Mouse (Mus musculus) retina, postnatal 7 days (tissue): ENCODE measurements at regions not wholly inside any gene's neighbourhood (a gene's known extent, or its start where the extent isn't known, plus 50 kb on each side); places are given as distances from the start of the nearest gene placed in this dataset.

ENCODE experiments used
- DNase-seq: peaks from one replicate; pipeline ENCODE4 v3.0.0-alpha.2; 2012; ENCODE audit warnings: low read depth, low spot score

DNA sequence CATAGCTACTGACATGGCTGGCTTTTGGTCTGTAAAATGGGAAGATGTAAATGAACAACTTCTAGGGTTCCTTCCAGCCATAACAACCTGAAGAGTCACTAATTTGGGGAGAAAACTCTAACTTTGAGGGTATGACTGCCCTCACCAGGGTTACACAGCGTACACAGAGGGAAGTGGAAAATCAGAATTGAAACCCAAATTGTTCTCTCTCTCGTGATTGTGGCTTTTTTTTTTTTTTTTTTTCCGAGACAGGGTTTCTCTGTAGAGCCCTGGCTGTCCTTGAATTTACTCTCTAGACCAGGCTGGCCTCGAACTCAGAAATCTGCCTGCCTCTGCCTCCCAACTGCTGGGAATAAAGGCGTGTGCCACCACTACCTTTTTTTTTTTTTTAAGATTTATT, 80.4 kb upstream of the Pmfbp1 start:
- DNase-seq, result no peak

- DNase-seq, result no peak
Measured at GRCm38 (mm10) chr8:109415315-109415714, 78.5 kb upstream of the Pmfbp1 start.

GRCm38 (mm10) chr8:109415906-109416305, 77.9 kb upstream of the Pmfbp1 start:
- DNase-seq, result no peak

- no peak for DNase-seq
Measured at GRCm38 (mm10) chr8:109416327-109417100, 77.3 kb upstream of the Pmfbp1 start.

GRCm38 (mm10) chr8:109417222-109417621, 76.6 kb upstream of the Pmfbp1 start:
- DNase-seq, result no peak

- no peak for DNase-seq
Measured at GRCm38 (mm10) chr8:109417971-109418370, 75.9 kb upstream of the Pmfbp1 start.

DNA sequence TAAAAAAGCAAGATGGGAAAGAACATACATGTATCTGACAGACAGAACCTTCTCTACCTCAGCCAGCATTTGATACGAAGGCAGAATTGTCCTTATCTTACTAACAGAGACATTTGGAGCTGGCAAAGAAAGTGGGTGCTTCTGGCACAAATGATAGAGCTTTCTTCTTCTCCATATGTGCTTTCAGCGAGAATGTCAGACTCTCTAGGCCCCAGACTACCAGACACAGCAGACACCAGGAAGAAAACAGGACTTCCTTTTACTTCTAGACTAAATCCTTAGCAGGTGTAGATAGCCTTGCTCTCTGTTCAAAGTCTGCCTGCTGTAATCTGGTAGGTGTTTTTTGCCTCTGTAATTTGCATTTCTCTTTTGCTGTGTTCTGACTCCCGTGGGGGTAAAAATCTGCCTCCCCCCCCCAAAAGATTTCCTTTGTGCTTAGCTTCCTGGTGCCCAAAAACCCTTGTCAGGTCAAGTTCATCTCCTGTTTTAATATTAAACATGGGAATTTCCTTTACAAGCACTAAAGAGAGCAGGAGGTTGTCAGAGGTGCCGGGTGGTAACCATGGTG, 74.7 kb upstream of the Pmfbp1 start:
- no peak for DNase-seq

GRCm38 (mm10) chr8:109424004-109424403, 69.8 kb upstream of the Pmfbp1 start:
- no peak for DNase-seq

DNA sequence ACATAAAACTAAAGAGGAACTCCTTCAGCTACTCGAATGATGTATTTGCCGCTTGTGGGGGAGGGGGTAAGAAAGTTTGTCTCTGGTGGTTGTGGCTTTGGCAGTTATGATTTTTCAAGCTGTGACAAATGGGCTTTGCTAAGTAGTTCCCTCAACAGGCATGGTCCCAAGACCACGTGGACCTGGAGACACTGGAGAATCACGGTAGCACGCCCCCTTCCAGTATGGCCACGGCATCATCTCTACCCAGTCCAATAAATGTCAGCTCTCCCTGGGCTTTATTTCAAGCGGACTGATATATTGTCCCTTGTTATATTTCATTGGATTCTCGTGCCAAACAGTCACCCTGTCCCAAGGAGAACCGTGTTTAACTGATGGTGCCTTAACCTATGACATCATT, 65.3 kb upstream of the Pmfbp1 start:
- DNase-seq, result no peak

GRCm38 (mm10) chr8:109434538-109434937, 59.3 kb upstream of the Pmfbp1 start:
- DNase-seq, result no peak

GRCm38 (mm10) chr8:109436056-109436455, 57.8 kb upstream of the Pmfbp1 start:
- DNase-seq, result no peak

GRCm38 (mm10) chr8:109436830-109437567, 56.8 kb upstream of the Pmfbp1 start:
- DNase-seq, result no peak

DNA sequence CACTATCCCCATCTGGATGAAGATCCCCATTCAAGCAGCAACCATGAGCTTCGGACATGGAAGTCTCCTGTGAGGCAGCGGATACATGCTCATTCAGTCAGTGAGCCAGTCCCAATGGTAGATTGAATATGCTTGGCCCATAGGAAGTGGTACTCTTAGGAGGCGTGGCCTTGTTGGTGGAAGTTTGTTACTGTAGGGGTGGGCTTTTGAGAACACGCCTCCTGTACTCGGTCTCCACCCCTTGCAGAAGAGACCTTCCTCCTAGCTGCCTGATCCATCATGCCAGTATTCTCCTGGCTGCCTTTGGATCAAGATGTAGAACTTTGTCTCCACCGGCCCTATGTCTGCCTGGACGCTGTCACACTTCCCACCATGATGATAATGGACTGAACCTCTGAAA, 55.3 kb upstream of the Pmfbp1 start:
- DNase-seq, result no peak
